Mouse (Mus musculus) MEL (cell line): ENCODE measurements around the gene Trappc11.

Experiments used
- CTCF ChIP-seq, 3 experiments: IDR thresholded peaks in 2 of 3; conservative IDR thresholded peaks in 1 of 3; 2 replicates each; pipeline ENCODE4 v1.5.1; 2011 to 2012; ENCODE audit warnings: low read length in 3 of 3, low read depth in 2 of 3, mild to moderate bottlenecking in 2 of 3, improper control_type of control experiment in 1 of 3, inconsistent platforms in 1 of 3, mixed read lengths in 1 of 3, moderate library complexity in 1 of 3; ENCODE audit not compliant: control insufficient read depth in 1 of 3, insufficient read depth in 1 of 3, poor library complexity in 1 of 3, severe bottlenecking in 1 of 3
- E2F4 ChIP-seq: IDR thresholded peaks from 2 replicates; pipeline ENCODE4 v1.6.1; 2011; ENCODE audit warnings: low read depth, low read length, improper control_type of control experiment, borderline replicate concordance
- GATA1 ChIP-seq: IDR thresholded peaks from 2 replicates; pipeline ENCODE4 v1.6.1; 2011; ENCODE audit warnings: low read depth, low read length, improper control_type of control experiment
- HCFC1 ChIP-seq: IDR thresholded peaks from 2 replicates; pipeline ENCODE4 v1.6.1; 2012; ENCODE audit warnings: low read depth, mild to moderate bottlenecking, inconsistent platforms, low read length, improper control_type of control experiment, moderate library complexity
- MAFK ChIP-seq: IDR thresholded peaks from 2 replicates; pipeline ENCODE4 v1.6.1; 2011; ENCODE audit warnings: low read depth, mild to moderate bottlenecking, low read length, improper control_type of control experiment, borderline replicate concordance
- MAZ ChIP-seq: IDR thresholded peaks from 2 replicates; pipeline ENCODE4 v1.6.1; 2012; ENCODE audit warnings: low read depth, mild to moderate bottlenecking, inconsistent platforms, low read length, improper control_type of control experiment
- POLR2A ChIP-seq, 2 experiments: IDR thresholded peaks; 2 replicates each; pipeline ENCODE4 v1.6.1; 2011 to 2012; ENCODE audit warnings: low read length in 2 of 2, mild to moderate bottlenecking in 2 of 2, control low read depth in 1 of 2, improper control_type of control experiment in 1 of 2, low read depth in 1 of 2, moderate library complexity in 1 of 2; ENCODE audit not compliant: control insufficient read depth in 1 of 2, insufficient read depth in 1 of 2, poor library complexity in 1 of 2
- POLR2AphosphoS5 ChIP-seq: IDR thresholded peaks from 2 replicates; pipeline ENCODE4 v1.6.1; 2012; ENCODE audit warnings: low read depth, borderline replicate concordance, mild to moderate bottlenecking, inconsistent platforms, low read length, moderate library complexity, mixed read lengths
- RCOR1 ChIP-seq: IDR thresholded peaks from 2 replicates; pipeline ENCODE4 v1.6.1; 2012; ENCODE audit warnings: low read depth, mild to moderate bottlenecking, inconsistent platforms, low read length, improper control_type of control experiment
- TAL1 ChIP-seq: IDR thresholded peaks from 2 replicates; pipeline ENCODE4 v1.6.1; 2012; ENCODE audit warnings: mild to moderate bottlenecking, inconsistent platforms, low read length, moderate library complexity, mixed read lengths
- TBP ChIP-seq: IDR thresholded peaks from 2 replicates; pipeline ENCODE4 v1.8.0; 2011; ENCODE audit warnings: low read depth, low read length, improper control_type of control experiment
- USF1 ChIP-seq: IDR thresholded peaks from 2 replicates; pipeline ENCODE4 v1.6.1; 2014; ENCODE audit warnings: low read depth, mild to moderate bottlenecking, inconsistent platforms, low read length, improper control_type of control experiment, moderate library complexity
- ZNF384 ChIP-seq: IDR thresholded peaks from 2 replicates; pipeline ENCODE4 v1.6.1; 2012; ENCODE audit warnings: low read depth, mild to moderate bottlenecking, inconsistent platforms, low read length, improper control_type of control experiment

DNA sequence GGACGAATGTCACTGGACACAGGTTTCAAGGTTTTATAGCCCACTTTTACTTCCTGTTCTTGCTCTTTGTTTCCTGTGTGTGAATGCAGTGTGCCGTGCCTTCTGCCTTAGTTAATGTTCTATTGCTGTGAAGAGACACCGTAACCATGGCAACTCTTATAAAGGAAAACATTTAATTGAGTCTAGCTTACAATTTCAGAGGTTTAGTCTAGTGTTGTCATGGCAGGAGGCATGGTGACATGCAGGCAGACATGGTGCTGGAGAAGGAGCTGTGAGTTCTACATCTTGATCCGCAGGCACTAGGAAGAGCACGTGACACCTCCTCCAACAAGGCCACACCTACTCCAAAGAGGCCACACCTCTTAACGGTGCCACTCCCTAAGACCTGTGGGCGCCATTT, 48.2 kb upstream of the Trappc11 start:
- TF ChIP-seq MAZ (no peak), GATA1 (no peak), RCOR1 (no peak), CTCF (IDR thresholded peaks at IDR 0.05 in 2 of 3, conservative IDR thresholded peaks at IDR 0.05 in 1 of 3; ENCODE audit: control insufficient read depth in 1 of 3, insufficient read depth in 1 of 3, low read depth in 2 of 3, low read length in 3 of 3, poor library complexity in 1 of 3, severe bottlenecking in 1 of 3) (no peak), POLR2A (IDR thresholded peaks at IDR 0.05; ENCODE audit: control insufficient read depth in 1 of 2, insufficient read depth in 1 of 2, low read depth in 1 of 2, low read length in 2 of 2, poor library complexity in 1 of 2) (no peak), POLR2AphosphoS5 (no peak), ZNF384 (no peak), TAL1 (no peak), E2F4 (no peak), HCFC1 (no peak), TBP (no peak), MAFK (no peak), USF1 (no peak)
